ENCODE assay signal across 8 mouse cellular contexts in genomic region chr19:46347936-46348668, GRCm38 (mm10). TPM values are rescaled to one million over a fixed set of nuclear protein-coding genes. Genes with fewer than 3 reads are reported as not detected.
A peak's percentile ranks its signal among the peaks of the same experiment; 100 is the strongest.
DNase-seq lines count a peak whose midpoint lies in the region; ATAC-seq and TF ChIP-seq lines count a peak whose summit lies in the region.

No protein-coding gene starts in this region.

- ATAC-seq in intestine, embryonic 14.5 days (replicated peaks; ENCODE audit: low FRiP score, low TSS enrichment, low read depth): no peak; the same call in 1 of the 2 replicates
- 0 out of 2 replicates have a peak, but pooled peaks have one; percentile 22 for ATAC-seq in neural tube, embryonic 12.5 days (ENCODE audit: low FRiP score, low read depth)

- no peak for TF ChIP-seq CTCF in liver, adult 2 months (IDR thresholded peaks at IDR 0.05; ENCODE audit: low read depth, low read length)

- H3K4me1 ChIP-seq in liver, adult 2 months (ENCODE audit: control insufficient read depth, insufficient read depth, low read length): peaks cover 4% of the 10 kb centered on the region; the same call in 1 of the 2 replicates
- H3K4me1 ChIP-seq in intestine, embryonic 14.5 days (replicated peaks; ENCODE audit: control insufficient read depth, insufficient read depth, low read length): no peaks in the 10 kb centered on the region
- peaks cover 12% of the 10 kb centered on the region for H3K4me1 ChIP-seq in neural tube, embryonic 12.5 days

- peak overlapping the region; percentile 90 for H3K4me2 ChIP-seq in intestine, embryonic 14.5 days (ENCODE audit: low read length)
- H3K4me2 ChIP-seq in neural tube, embryonic 12.5 days (replicated peaks): peak overlapping the region; percentile 93

- H3K27me3 ChIP-seq in liver, adult 2 months (ENCODE audit: control insufficient read depth, insufficient read depth, low read length): no peaks in the 10 kb centered on the region
- 0 out of 2 replicates have a peak, but pooled peaks cover 3% of the 10 kb centered on the region for H3K27me3 ChIP-seq in intestine, embryonic 14.5 days (replicated peaks; ENCODE audit: control insufficient read depth, insufficient read depth, low read length)
- peaks cover 32% of the 10 kb centered on the region for H3K27me3 ChIP-seq in neural tube, embryonic 12.5 days (replicated peaks)

- H3K79me2 ChIP-seq in liver, adult 2 months (ENCODE audit: control insufficient read depth, insufficient read depth, low read length): no peaks in the 10 kb centered on the region

- no peak for DNase-seq in liver, adult 2 months (ENCODE audit: extremely low read depth, low read depth, low spot score)
- no peak for DNase-seq in liver
- DNase-seq in embryo, embryonic 11 days: peak; percentile 36
- DNase-seq in intestine, embryonic 14.5 days (ENCODE audit: low spot score): no peak
- no peak for DNase-seq in adrenal gland, postnatal 4 days (ENCODE audit: low spot score in 2 of 2)
- no peak for DNase-seq in right cerebral cortex, adult 2 months (ENCODE audit: low spot score in 2 of 2)
- no peak for DNase-seq in urinary bladder, adult 18-20 months (ENCODE audit: low spot score in 2 of 2)

- H3K27ac ChIP-seq in liver, adult 2 months (replicated peaks; ENCODE audit: insufficient read depth, low read depth, low read length): no peak overlapping the region
- peak overlapping the region; percentile 61; the same call in 1 of the 2 replicates for H3K27ac ChIP-seq in intestine, embryonic 14.5 days (ENCODE audit: low read depth)
- peak overlapping the region; percentile 27; the same call in 1 of the 2 replicates for H3K27ac ChIP-seq in neural tube, embryonic 12.5 days

- TF ChIP-seq POLR2A in liver, adult 2 months (IDR thresholded peaks at IDR 0.05; ENCODE audit: extremely low read depth, insufficient read depth, low read length): no peak

- no peaks in the 10 kb centered on the region for H3K36me3 ChIP-seq in liver, adult 2 months (ENCODE audit: control insufficient read depth, insufficient read depth, low read length)
- H3K36me3 ChIP-seq in intestine, embryonic 14.5 days (ENCODE audit: control insufficient read depth, insufficient read depth, low read length): no peaks in the 10 kb centered on the region
- no peaks in the 10 kb centered on the region for H3K36me3 ChIP-seq in neural tube, embryonic 12.5 days

- H3K9ac ChIP-seq in liver, adult 2 months (ENCODE audit: low read depth, low read length): peak overlapping the region; percentile 80; the same call in 1 of the 2 replicates
- H3K9ac ChIP-seq in intestine, embryonic 14.5 days (ENCODE audit: low read length): peak overlapping the region; percentile 73
- H3K9ac ChIP-seq in neural tube, embryonic 12.5 days: peak overlapping the region; percentile 77

- 23% methylated on average over 14 of the region's 14 CpGs for WGBS in liver, adult 2 months
- WGBS in intestine, embryonic 14.5 days: 31% methylated on average over 14 of the region's 14 CpGs
- 33% methylated on average over 14 of the region's 14 CpGs for WGBS in neural tube, embryonic 12.5 days

- no peaks in the 10 kb centered on the region for H3K9me3 ChIP-seq in intestine, embryonic 14.5 days (ENCODE audit: control insufficient read depth, low read length)
- H3K9me3 ChIP-seq in neural tube, embryonic 12.5 days: no peaks in the 10 kb centered on the region

- H3K4me3 ChIP-seq in liver, adult 2 months (ENCODE audit: insufficient read depth, low read depth, low read length): peak overlapping the region; percentile 74
- H3K4me3 ChIP-seq in intestine, embryonic 14.5 days (ENCODE audit: low read depth, low read length): peak overlapping the region; percentile 64
- peak overlapping the region; percentile 62 for H3K4me3 ChIP-seq in neural tube, embryonic 12.5 days

RNA-seq across cellular contexts. Expression of gene 2310034G01Rik, which starts 2.0 kb away (rescaled TPM):
- total RNA-seq in liver, adult 2 months (2014; rRNA removed): 0.09 and 0.40 TPM in 2 replicates
- 0.10 and 0.25 TPM in 2 replicates for polyA plus RNA-seq in liver, adult 2 months (2012; rRNA removed)
- 1.7 and 2.0 TPM in 2 replicates for polyA plus RNA-seq in intestine, embryonic 14.5 days (2014; fragmentation: Nextera tagmentation; extraction: Ambion mirVana)
- 2.1 and 2.2 TPM in 2 replicates for polyA plus RNA-seq in neural tube, embryonic 12.5 days (2016; fragmentation: Nextera tagmentation; extraction: Ambion mirVana)
- 1 to 10 TPM in 1 of 2 experiments, under 1 TPM in 1; 0.73 to 1.6 TPM for total RNA-seq in adrenal gland, postnatal 4 days (2021)

RNA-seq across cellular contexts. Expression of gene Mfsd13a, which starts 7.2 kb away (rescaled TPM):
- 1.2 and 1.3 TPM in 2 replicates for total RNA-seq in liver, adult 2 months (2014; rRNA removed)
- polyA plus RNA-seq in liver, adult 2 months (2012; rRNA removed): 17.9 and 22.0 TPM in 2 replicates
- polyA plus RNA-seq in intestine, embryonic 14.5 days (2014; fragmentation: Nextera tagmentation; extraction: Ambion mirVana): 12.3 and 12.7 TPM in 2 replicates
- 8.5 and 9.3 TPM in 2 replicates for polyA plus RNA-seq in neural tube, embryonic 12.5 days (2016; fragmentation: Nextera tagmentation; extraction: Ambion mirVana)
- 1 to 10 TPM; 4.8 to 5.7 TPM for total RNA-seq in adrenal gland, postnatal 4 days (2021)

RNA-seq across cellular contexts. Expression of gene Cuedc2, which starts 9.6 kb away (rescaled TPM):
- total RNA-seq in liver, adult 2 months (2014; rRNA removed): 19.5 and 21.7 TPM in 2 replicates
- polyA plus RNA-seq in liver, adult 2 months (2012; rRNA removed): 24.6 and 25.1 TPM in 2 replicates
- polyA plus RNA-seq in intestine, embryonic 14.5 days (2014; fragmentation: Nextera tagmentation; extraction: Ambion mirVana): 154 and 176 TPM in 2 replicates
- 284 and 289 TPM in 2 replicates for polyA plus RNA-seq in neural tube, embryonic 12.5 days (2016; fragmentation: Nextera tagmentation; extraction: Ambion mirVana)
- 100 to 1,000 TPM; 106 to 112 TPM for total RNA-seq in adrenal gland, postnatal 4 days (2021)

RNA-seq across cellular contexts. Expression of gene Fbxl15, which starts 20.1 kb away (rescaled TPM):
- 6.2 and 6.4 TPM in 2 replicates for total RNA-seq in liver, adult 2 months (2014; rRNA removed)
- polyA plus RNA-seq in liver, adult 2 months (2012; rRNA removed): 15.1 and 22.6 TPM in 2 replicates
- polyA plus RNA-seq in intestine, embryonic 14.5 days (2014; fragmentation: Nextera tagmentation; extraction: Ambion mirVana): 17.5 and 17.7 TPM in 2 replicates
- 26.8 and 28.2 TPM in 2 replicates for polyA plus RNA-seq in neural tube, embryonic 12.5 days (2016; fragmentation: Nextera tagmentation; extraction: Ambion mirVana)
- total RNA-seq in adrenal gland, postnatal 4 days (2021): 10 to 100 TPM in 1 of 2 experiments, 1 to 10 TPM in 1; 9.6 to 10.4 TPM

RNA-seq across cellular contexts. Expression of gene Psd, which starts 21.1 kb away (rescaled TPM):
- total RNA-seq in liver, adult 2 months (2014; rRNA removed): 0.27 and 0.46 TPM in 2 replicates
- polyA plus RNA-seq in liver, adult 2 months (2012; rRNA removed): 0.57 and 0.71 TPM in 2 replicates
- 36.4 and 43.9 TPM in 2 replicates for polyA plus RNA-seq in intestine, embryonic 14.5 days (2014; fragmentation: Nextera tagmentation; extraction: Ambion mirVana)
- 29.9 and 31.6 TPM in 2 replicates for polyA plus RNA-seq in neural tube, embryonic 12.5 days (2016; fragmentation: Nextera tagmentation; extraction: Ambion mirVana)
- 10 to 100 TPM; 19.0 to 22.6 TPM for total RNA-seq in adrenal gland, postnatal 4 days (2021)
